Mouse (Mus musculus) kidney, postnatal 36 days (tissue): ENCODE results near the gene Son.

Experiments
- DNase-seq, 2 experiments: peaks; one replicate each; pipeline ENCODE4 v3.0.0; 2021 to 2022; ENCODE audit warnings: mixed read lengths in 2 of 2

Gene Son

DNA sequence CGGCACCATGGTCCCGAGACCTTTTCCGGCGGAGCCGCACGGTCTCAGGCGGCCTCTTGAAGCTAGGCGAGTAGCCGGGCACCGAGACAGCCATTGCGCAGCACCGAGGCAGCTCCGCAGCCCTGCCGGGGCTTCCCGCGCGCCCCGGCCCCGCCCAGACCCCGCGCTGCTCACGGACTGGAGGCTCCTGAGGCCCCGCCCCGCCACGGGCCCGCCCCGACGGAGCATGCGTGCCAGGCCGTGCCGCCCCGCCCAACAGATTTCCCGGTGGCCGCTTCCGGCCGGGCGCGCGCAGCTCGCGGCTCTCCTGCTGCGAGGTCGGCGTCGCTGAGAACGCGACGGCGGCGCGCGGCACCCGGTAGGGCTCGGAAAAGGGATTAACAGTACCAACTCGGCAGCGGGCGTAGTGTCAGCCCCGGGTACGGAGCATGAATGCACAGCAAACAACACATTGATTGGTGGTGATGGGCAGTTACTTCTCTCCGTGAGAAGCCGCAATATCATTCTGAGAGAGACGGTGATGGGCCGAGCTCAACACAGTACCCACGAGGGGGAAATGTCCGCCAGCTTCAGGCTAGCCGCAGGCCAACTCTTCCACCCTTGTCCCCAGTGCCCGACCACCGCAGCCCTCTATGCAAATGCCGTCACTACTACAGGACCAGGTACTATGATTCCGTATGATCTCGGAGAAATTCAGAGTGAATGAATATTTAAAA, 41.5 kb downstream of the Son start, which contains the start of gene Donson:
Gene Donson, minus strand, starts transcription at position 152 of the 716 bp plus-strand sequence.
- peak; percentile 96 to 99 for DNase-seq

DNA sequence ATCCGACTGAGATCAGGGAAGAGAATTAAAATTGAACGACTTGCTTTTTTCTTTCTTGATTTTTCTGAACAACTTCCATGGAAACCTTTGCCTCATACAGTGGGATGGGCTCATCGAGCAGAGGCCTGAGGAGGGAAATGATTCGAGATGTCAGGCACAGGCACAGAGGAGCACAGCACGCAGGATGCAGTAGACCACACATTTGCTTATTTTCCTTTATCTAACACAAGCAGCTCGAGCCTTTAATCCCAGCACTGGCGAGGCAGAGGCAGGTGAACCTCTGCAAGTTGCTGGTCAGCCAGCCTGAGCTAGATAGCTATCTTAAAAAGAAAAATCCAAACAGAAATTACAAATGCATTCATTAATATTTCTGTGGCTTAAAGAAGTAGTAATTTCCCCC, 42.5 kb downstream of the Son start:
- DNase-seq, result no peak

DNA sequence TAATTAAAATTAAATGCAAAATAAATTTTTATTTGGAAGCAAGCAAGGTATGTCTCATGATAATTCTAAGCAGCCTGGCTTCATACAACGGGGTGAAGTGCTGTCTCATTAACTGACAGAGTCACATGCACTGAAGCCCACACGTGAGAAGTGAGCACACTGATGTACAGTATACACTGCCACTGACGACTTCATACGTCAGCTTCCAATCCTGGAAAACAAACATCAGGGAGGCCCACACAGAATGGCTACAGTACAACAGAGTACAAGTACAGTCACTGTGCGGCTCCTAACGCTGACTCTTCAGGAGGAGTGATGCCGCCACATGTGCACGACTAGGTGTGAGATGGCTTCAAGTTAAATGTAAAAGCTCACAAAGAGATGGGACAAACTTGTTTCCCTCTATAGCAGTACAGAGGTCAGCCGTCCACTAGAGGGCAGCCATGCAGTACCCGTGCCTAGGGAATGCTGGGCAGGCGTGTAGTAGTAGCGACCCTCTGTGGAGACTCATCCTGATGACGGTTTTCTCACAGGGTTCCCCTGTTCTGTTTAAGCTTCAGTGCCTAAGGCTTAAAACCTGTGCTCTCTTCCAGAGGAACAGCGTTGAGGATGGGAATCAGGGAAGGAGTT, 47.3 kb downstream of the Son start:
- peak; percentile 74 to 91 for DNase-seq

DNA sequence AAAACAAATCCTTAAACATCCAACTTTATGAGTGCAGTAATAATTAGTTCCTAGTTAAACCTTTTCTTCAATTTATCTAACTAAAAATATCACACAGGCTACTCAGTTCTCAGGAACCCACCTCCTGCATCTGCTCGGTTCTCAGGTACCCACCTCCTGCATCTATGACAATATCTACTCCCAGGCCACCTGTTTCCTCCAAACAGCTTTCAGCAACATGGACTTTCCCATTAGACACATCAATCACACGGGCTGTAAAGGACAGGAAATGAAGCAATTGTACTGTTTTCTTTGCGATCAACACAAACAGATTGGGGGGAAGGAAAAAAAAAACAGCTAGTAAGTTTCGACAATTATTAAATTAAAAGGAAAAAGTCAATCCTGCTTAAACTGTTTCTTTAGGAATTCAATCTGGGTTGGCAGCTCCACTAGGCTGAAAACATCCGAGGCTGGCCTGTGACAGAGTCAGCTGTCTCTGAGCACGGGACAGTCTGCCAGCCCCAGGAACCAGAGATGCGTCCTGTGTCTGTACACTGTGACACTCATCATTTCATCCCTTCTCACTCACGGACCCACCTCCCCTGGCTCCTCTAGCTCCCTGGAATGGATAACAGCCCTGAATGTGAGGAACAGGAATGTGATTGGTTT, 47.9 kb downstream of the Son start:
- DNase-seq, result peak in 1 of 2 experiments; percentile 26

DNA sequence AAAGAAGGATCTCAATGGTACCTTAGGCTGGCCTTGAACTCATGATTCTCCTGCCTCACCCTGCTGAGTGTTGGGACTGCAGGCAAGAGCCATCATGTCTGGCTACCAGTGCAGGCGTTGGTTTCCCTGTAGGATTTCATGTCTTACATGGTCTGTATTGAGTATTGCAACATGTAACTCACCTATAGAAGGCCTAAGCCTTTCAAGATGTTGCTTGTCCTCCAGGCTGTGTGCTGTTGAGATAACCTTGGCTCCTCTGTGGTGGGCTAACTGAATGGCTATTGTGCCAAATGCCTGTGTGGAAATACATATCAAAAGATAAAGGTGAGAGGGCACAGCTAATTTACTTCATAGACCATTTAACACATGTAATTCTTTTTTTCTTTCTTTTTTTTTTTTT, 51.7 kb downstream of the Son start:
- no peak for DNase-seq

DNA sequence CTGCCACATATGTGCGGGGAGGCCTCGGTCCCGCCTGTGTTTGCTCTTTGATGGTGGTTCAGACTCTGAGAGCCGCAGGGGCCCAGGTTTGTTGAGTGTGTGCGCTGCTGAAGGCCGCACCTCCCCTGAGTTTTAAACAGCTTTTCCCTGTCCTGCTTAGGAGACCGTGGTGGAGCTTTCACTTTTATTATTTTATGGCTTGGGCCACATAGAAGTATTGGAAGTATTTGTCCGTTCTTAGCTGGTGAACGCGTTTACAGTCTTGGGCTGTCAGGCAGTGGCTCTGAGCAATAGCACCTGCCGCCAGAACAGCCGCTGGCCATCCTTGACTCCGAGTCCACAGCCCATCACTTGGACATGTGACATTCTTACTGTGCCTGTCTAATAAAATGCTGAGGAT, 54.6 kb downstream of the Son start:
- no peak for DNase-seq

DNA sequence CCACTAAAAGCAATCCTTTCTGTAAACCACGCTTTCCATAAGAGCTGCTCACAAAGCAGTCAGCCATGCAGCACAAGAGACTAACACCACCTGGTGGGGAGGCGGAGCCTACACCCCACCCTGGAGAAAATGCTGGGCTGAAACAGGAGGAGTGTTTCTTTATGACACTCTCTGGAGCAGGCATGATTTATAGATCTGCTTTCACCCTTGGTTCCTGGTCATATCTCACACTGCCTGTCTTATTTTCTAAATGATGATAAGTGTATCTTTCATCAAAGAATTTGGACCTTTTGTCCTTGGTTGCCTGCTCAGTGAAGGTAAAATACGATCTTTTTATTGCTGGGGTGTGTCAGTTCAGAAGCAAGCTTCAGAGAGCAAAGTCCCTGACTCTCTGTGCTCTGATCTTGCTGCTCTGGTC, 55.5 kb downstream of the Son start:
- no peak for DNase-seq

DNA sequence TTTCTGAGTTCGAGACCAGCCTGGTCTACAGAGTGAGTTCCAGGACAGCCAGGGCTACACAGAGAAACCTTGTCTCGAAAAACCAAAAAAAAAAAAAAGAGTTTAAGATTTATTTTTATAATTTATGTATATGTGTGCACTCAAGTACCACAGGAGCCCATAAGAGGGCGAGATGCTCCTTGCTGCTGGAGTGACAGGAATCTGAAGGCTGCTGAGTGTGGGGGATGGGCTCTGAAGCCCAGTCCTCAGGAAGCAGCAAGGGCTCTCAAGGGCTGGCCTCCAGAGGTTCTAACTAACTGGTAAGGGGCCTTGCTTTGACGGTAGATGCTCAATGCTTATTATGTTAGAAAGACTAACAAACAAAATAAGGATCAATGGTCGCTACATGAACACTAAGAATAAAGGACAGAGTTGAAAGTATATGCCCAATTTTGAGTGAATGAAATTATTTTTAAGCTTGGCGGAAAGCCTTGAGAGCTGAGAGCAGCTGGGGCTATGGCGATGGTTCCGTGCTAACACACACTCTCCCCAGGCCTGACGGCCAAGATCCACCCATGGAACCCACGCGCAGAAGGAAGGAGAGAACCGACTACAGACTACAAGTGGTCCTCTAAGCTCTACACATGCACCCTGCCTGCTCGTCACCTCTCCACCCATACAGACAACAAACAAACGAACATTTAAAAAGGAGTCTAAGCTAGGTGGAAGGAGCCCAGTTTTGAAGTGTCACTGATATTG, 57.5 kb downstream of the Son start:
- DNase-seq, result no peak

DNA sequence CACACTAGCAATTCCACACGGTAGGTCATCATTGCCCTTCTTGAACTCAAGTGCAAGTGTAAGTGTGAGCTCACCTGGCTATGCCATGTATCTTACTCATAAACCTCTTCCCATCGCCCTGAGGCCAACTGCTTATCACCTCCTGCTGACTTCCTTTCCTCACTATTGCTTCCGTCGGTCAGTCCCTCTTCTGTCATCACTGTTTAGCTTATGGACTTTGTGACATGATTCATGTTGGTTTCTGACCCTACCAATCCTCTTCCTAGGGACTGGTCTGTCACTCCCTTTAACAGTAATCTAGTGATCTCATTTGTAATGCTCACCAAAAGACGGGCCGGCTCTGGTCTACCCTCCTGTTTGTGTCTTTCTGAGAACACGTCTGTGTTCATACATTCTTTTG, 62.9 kb downstream of the Son start:
- DNase-seq, result no peak

DNA sequence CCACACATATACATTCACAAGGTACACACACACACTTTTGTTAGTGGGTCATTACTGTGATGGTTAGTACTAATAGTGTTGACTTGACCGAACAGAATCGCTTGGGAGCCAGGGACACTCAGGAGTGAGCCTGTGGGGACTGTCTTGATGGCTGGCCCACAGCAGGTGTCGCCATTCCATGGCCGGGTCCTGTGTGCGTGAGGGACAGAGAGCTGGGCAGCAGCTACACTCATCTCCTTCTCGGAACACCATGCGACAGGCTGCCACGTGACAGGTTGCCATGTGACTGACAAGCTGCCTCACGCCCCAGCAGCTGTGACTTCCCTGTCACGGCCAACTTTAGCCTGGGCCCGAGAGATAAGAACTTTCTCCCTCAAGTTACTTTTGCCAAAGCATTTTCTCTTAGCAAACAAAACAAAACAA, 69.6 kb downstream of the Son start:
- DNase-seq, result peak in 1 of 2 experiments; percentile 23

DNA sequence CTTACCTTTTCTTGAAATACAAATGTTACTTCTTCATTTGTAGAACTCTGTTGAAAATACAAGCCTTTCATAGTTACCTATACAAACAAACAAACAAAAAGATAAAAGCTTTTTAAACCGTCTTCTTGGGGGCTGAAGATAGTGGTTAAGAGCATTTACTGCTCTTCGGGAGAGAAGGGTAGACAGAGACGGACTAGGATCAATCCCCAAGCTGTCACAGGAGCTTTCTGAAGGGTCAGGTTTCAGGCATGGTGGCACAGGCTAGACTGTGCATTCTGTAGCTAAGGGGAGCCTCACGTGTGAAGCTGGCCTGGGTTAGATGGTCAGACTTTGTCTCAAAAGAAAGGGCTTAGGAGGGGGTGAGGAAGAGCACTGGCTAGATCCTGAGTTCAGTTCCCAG, 70.1 kb downstream of the Son start:
- DNase-seq, result no peak

DNA sequence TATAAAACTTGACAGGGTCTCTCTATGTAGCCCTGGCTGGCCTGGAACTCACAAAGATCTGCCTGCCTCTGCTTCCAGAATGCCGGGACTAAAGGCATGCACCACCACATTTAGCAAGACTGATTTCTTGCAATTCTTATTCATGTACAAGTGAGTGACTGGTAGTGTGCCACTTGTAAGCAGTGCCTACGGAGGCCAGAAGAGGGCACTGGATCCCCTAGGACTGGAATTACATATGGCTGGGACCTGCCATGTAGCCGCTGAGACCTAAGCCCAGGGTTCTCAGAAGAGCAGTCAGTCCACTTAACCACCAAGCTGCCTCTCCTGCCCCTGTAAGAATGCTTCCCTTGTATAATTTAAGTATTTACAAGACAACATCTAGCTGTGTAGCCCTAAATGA, 76.9 kb downstream of the Son start:
- DNase-seq, result peak; percentile 57 to 80

DNA sequence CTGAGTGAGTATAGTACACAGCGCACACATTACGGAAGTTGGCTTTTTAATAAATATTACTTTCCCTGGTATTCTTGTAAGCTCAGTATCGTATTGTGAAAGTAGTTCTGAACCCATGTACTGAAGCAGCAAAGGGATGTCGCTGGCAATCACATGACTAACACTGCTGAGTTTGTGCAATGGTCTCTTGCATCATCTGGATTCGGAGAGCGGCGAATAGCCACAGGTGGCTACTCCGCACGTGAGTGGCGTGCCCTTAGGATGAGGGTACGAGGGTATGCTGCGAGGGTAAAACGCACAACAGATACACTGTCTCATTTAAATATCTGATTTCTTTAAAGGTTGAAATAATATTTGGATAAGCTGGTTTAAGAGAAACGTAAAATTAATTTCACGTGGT, 80.1 kb downstream of the Son start:
- no peak for DNase-seq

DNA sequence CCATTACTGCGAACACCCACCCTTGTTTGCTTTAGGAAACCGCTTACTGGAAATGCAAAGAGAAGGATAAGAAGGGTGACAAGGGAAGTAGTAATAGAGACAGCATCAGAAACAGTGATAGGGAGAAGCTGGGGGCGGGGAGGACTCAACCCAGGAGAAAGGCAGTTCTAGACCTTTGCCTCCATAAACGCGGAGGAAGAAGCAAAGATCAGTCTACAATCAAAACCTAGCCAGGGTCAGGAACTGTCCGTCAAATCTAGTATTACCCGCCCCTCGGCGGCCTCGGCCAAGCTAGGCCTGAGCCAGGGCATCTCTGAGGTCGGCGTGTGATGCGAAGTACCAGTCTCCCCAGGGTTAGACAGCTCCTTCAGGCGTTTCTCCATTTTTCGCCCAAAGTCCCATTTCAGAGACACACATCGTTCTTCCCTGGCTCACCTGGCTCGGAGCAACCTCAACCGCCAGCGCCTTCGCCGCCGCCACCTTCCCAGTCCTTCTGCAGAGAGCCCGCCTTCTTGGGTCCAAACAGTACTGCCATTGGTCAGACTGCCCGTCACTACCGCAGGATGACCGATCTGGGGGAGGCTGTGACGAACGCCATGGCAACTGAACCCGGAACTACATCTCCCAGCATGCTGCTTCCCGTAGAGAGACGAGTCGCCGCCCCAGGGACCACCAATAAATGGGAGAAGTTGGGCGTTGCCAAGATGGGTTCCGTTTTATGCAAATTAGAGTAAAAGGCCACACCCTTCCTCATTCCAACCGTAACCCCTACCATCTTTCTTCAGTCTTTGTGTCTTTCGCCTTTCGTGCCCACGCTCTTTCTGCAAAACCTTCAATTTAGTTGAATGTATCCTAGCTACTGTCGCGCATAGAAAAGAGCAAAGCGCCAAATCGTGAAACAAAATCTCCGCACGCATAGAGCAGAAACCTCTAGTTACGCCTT, 81.1 kb downstream of the Son start, which contains the start of gene Cryzl1:
Gene Cryzl1, minus strand, starts transcription at position 853 of the 943 bp plus-strand sequence.
- peak; percentile 98 to 100 for DNase-seq
